Mouse (Mus musculus): Measurements from ENCODE around the gene Ttll10. TPM values are rescaled to one million over a fixed set of nuclear protein-coding genes. Genes with fewer than 3 reads are reported as not detected.

Gene Ttll10
- 2.0 and 2.7 TPM in 2 replicates for polyA plus RNA-seq (2015; fragmentation: Nextera tagmentation; extraction: Ambion mirVana)

DNA sequence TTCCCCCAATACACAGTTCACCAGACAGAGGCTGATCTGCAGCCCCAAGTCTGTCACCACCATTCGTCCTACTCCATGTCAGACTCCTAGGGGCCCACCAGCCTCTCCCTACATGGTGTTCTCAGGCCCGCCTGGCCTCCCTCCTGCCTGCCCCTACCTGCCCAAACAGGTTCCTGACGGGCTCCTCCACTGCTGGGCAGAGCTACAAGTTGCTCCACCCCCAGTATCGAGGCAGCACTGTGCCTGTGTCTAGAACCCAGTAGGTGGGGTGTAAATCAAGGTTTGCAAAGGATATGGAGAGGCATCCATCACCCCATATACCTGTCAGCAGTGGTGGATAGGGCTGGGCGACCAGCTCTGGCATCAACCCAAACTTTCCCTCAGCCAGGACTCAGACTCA lies at the start of gene Ttll10:
Gene Ttll10 (minus strand): TSS at position 154 of the 400 bp plus-strand sequence.
- 44% methylated on average over 5 of the region's 5 CpGs for WGBS
- Histone ChIP-seq H3K9ac (peak within 1 kb of the TSS; percentile 69), H3K9me3 (no peaks in the 10 kb centered on the region), H3K27ac (peak within 1 kb of the TSS; percentile 89), H3K4me2 (peak within 1 kb of the TSS; percentile 47), H3K4me3 (peak within 1 kb of the TSS; percentile 40), H3K36me3 (no peaks in the 10 kb centered on the region), H3K4me1 (no peaks in the 10 kb centered on the region), H3K27me3 (no peaks in the 10 kb centered on the region)
- peak; percentile 79 for ATAC-seq (ENCODE audit: insufficient number of reproducible peaks, insufficient read depth, low FRiP score, low TSS enrichment, low read depth)

DNA sequence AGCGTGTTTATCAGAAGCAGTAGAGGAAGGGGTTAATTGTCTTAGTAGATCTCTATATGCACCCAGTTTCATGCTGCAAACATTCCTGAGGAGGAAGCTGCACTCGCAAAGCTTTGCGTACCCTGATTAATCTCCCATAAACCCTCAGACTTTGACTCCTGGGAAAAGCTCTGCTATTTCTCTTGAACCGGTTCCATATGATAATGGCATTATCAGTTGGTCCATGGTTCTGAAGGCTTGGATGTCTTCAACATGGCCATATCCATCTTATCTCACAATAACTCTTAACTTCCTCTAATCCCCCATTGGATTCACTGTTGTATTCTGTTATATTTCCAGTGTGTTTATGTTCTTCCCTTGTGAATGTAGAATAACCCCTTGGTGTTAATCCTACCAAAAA lies 44.1 kb upstream of the Ttll10 start:
- Histone ChIP-seq H3K4me1 (no peaks in the 10 kb centered on the region), H3K9ac (no peak overlapping the region), H3K4me2 (no peak overlapping the region), H3K36me3 (no peaks in the 10 kb centered on the region), H3K27me3 (no peaks in the 10 kb centered on the region), H3K4me3 (no peak overlapping the region), H3K27ac (no peak overlapping the region), H3K9me3 (no peaks in the 10 kb centered on the region)
- 82% methylated on average over 4 of the region's 4 CpGs for WGBS
- ATAC-seq (ENCODE audit: insufficient number of reproducible peaks, insufficient read depth, low FRiP score, low TSS enrichment, low read depth), result no peak

DNA sequence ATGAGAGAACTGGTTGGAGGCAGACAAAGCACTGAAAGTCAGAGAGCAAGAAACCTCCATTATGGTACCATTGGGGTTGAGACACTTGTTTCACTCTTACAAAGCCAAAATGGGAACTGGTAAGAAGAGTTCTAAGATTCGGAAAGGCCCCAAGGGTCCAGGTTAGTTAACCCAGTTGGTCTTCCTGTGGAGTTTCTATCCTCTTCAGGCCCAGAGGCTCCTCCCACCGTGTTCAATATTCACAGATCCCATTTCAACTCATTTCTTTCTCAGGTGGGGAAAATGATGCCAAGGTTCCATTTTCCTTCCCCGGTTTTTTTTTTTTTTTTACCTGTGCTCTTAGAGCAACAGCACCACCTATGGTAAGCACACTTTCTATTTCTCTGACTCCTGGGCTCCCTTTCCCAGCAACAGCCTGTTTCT lies 42.3 kb upstream of the Ttll10 start:
- Histone ChIP-seq H3K9ac (no peak overlapping the region), H3K4me3 (no peak overlapping the region), H3K27me3 (no peaks in the 10 kb centered on the region), H3K9me3 (no peaks in the 10 kb centered on the region), H3K36me3 (no peaks in the 10 kb centered on the region), H3K27ac (no peak overlapping the region), H3K4me1 (no peaks in the 10 kb centered on the region), H3K4me2 (no peak overlapping the region)
- ATAC-seq (ENCODE audit: insufficient number of reproducible peaks, insufficient read depth, low FRiP score, low TSS enrichment, low read depth), result no peak
- 44% methylated on average over 3 of the region's 3 CpGs for WGBS

DNA sequence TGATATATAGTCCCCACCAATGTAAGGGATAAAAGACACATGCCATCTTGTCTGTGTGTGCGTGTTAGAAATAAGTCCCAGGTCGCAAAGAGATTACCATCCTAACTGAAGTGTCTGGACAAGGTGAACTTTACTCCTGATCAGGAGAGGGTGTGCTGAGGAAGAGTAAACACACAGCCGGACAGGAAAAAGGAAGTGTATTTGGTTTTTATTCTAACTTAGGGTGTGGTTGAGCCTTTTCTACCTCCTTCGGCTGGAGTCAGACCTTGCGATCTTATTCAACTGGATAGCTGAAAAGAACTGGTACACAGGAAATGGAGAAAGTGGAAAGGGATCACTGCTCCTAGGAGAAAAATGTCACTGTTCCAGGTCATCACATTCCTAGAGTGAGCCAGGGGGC lies 41.3 kb upstream of the Ttll10 start:
- Histone ChIP-seq H3K9me3 (no peaks in the 10 kb centered on the region), H3K27me3 (no peaks in the 10 kb centered on the region), H3K4me3 (no peak overlapping the region), H3K36me3 (no peaks in the 10 kb centered on the region), H3K4me1 (no peaks in the 10 kb centered on the region), H3K27ac (no peak overlapping the region), H3K9ac (no peak overlapping the region), H3K4me2 (no peak overlapping the region)
- ATAC-seq (ENCODE audit: insufficient number of reproducible peaks, insufficient read depth, low FRiP score, low TSS enrichment, low read depth), result no peak
- 87% methylated on average over 5 of the region's 5 CpGs for WGBS

DNA sequence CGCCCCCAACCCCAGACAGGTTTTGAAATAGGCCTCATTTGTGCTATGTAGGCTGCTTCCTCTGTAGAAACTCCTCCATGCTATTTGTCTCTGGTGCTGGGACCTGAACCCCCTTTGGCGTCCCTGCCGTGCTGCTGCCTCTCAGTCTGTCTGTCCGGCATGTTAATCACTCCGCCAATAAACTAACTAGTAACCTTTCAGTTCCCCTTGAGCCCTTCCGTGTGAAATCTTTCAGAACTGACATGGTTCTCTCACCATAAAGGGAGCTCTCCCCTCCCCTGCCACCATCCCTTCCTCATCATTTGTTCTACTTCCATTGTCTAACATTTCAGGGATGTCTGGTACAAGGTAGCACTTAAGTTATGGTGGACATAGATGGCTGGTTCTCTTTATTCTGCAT lies 40.2 kb upstream of the Ttll10 start:
- Histone ChIP-seq H3K4me3 (no peak overlapping the region), H3K36me3 (no peaks in the 10 kb centered on the region), H3K9ac (no peak overlapping the region), H3K4me2 (no peak overlapping the region), H3K27ac (no peak overlapping the region), H3K9me3 (no peaks in the 10 kb centered on the region), H3K27me3 (no peaks in the 10 kb centered on the region), H3K4me1 (no peaks in the 10 kb centered on the region)
- ATAC-seq (ENCODE audit: insufficient number of reproducible peaks, insufficient read depth, low FRiP score, low TSS enrichment, low read depth), result no peak
- WGBS, result 69% methylated on average over 6 of the region's 6 CpGs

DNA sequence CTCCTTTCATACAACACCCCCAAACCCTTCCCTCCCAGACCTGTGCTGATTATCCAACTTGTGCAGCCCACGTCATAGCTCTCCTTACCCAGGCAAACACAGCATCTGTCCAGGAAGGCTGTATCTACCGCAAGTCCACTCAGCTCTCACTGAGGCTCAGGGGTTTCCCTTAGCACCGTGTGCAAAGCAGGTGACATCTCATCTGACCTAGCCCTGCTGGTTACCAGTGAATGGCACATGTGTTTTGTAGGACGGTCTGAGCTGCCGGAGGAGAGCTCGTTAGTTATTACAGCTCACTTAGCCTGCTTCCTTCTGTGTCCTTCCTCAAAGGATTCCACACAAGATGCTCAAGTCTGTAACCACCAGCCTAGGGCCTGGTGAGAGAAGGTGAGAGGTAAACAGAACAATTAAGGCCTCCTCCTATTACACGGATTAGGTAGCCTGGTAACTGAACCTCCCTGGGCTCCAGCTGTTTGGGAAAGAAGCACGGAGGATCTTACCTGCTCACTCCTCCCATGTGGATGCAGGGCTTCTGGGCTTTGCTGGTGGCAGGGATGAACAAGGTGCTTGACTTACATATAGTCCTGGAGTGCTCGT lies 38.7 kb upstream of the Ttll10 start:
- 45% methylated on average over 9 of the region's 9 CpGs for WGBS
- Histone ChIP-seq H3K4me2 (no peak overlapping the region), H3K9me3 (no peaks in the 10 kb centered on the region), H3K27me3 (no peaks in the 10 kb centered on the region), H3K4me1 (no peaks in the 10 kb centered on the region), H3K36me3 (no peaks in the 10 kb centered on the region), H3K27ac (peak overlapping the region; percentile 33; the same call in 1 of the 2 replicates), H3K9ac (no peak overlapping the region), H3K4me3 (no peak overlapping the region)
- ATAC-seq (ENCODE audit: insufficient number of reproducible peaks, insufficient read depth, low FRiP score, low TSS enrichment, low read depth), result 0 out of 2 replicates have a peak, but pooled peaks have one; percentile 26

DNA sequence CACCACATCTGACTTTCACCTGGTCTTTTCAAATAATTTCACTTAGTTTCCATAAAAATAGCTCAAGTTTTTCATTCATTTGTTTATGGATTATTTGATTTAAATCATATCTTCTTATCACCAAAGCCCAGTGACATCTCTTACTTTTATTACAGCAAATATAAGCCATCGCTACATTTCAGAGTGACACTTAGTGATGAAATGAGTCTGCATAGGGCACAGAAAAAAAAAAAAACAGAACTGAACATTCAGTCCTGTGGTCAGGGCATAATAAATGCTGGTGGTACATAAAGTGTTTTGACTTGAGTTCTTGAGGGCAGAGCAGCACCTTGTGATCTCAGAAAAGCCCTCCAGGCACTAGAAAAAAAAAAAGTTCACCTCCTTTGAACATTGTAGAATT lies 37.0 kb upstream of the Ttll10 start:
- Histone ChIP-seq H3K4me1 (no peaks in the 10 kb centered on the region), H3K9ac (no peak overlapping the region), H3K4me2 (no peak overlapping the region), H3K4me3 (no peak overlapping the region), H3K27ac (no peak overlapping the region), H3K27me3 (no peaks in the 10 kb centered on the region), H3K9me3 (no peaks in the 10 kb centered on the region), H3K36me3 (no peaks in the 10 kb centered on the region)
- WGBS, result 96% methylated on average over 1 of the region's 1 CpGs
- no peak for ATAC-seq (ENCODE audit: insufficient number of reproducible peaks, insufficient read depth, low FRiP score, low TSS enrichment, low read depth)

DNA sequence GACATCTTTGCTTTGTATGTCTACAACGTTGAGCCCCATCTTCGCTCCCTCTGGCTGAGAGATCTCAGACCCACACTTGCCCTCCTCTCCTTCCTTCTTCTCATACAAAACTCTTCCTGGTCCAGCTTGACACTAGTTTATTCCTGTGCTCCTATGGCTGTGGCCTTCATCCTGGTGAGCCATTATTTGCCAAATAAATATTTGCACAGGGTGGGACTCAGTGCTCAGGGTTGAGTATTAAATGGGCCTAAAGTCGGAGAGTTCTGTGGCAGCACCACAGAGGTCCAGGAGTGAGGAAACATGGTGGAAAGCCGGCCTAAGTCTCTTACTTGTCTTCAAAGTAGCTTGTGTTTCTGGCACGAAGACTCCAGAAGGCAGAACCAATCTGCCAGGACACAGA lies 34.5 kb upstream of the Ttll10 start:
- Histone ChIP-seq H3K27me3 (no peaks in the 10 kb centered on the region), H3K9ac (no peak overlapping the region), H3K4me3 (no peak overlapping the region), H3K9me3 (no peaks in the 10 kb centered on the region), H3K36me3 (no peaks in the 10 kb centered on the region), H3K4me1 (no peaks in the 10 kb centered on the region), H3K4me2 (no peak overlapping the region), H3K27ac (no peak overlapping the region)
- 82% methylated on average over 5 of the region's 5 CpGs for WGBS
- no peak for ATAC-seq (ENCODE audit: insufficient number of reproducible peaks, insufficient read depth, low FRiP score, low TSS enrichment, low read depth)

DNA sequence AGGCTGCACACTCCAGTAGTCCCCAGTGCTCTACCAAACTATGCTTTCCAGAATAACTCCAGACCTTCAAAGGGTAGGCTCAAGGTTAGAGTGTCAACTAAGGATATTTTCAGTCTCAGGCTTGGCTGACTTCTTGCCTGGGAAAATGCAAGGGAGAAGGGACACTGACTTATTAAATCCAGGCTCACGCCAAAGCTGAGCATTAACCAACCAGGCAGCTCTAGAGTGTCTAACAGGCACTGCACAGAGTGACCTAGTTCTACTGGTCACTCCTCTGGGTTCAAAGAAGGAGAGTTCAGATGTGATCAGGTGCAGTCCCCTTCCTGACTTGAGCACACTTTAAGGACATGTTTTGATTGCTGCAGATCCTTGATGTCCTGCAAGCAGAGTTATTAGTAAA lies 33.6 kb upstream of the Ttll10 start:
- no peaks in the 10 kb centered on the region for H3K9me3 ChIP-seq
- H3K4me1 ChIP-seq, result no peaks in the 10 kb centered on the region
- H3K4me3 ChIP-seq, result no peak overlapping the region
- ATAC-seq (ENCODE audit: insufficient number of reproducible peaks, insufficient read depth, low FRiP score, low TSS enrichment, low read depth), result no peak
- H3K9ac ChIP-seq, result no peak overlapping the region
- H3K36me3 ChIP-seq, result no peaks in the 10 kb centered on the region
- H3K27me3 ChIP-seq, result no peaks in the 10 kb centered on the region
- no peak overlapping the region for H3K27ac ChIP-seq
- WGBS, result 81% methylated on average over 1 of the region's 1 CpGs
- H3K4me2 ChIP-seq, result no peak overlapping the region

DNA sequence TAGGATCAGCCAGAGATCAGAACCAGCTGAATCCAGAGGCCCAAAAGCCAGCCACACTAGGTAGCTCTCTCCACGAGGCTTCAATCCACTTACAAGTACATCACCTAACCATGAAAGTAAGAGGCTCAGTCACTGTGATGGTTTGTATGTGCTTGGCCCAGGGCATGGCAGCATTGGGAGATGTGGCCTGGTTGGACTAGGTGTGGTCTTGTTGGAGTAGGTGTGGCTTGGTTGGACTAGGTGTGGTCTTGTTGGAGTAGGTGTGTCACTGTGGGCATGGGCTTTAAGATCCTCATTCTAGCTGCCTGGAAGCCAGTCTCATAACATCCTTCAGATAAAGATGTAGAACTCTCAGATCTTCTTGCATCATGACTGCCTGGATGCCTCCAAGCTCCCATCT lies 32.0 kb upstream of the Ttll10 start:
- H3K4me1 ChIP-seq, result no peaks in the 10 kb centered on the region
- no peaks in the 10 kb centered on the region for H3K27me3 ChIP-seq
- WGBS, result 70% methylated on average over 1 of the region's 1 CpGs
- no peak overlapping the region for H3K4me2 ChIP-seq
- no peaks in the 10 kb centered on the region for H3K36me3 ChIP-seq
- no peak overlapping the region for H3K27ac ChIP-seq
- H3K4me3 ChIP-seq, result no peak overlapping the region
- H3K9ac ChIP-seq, result no peak overlapping the region
- H3K9me3 ChIP-seq, result no peaks in the 10 kb centered on the region
- no peak for ATAC-seq (ENCODE audit: insufficient number of reproducible peaks, insufficient read depth, low FRiP score, low TSS enrichment, low read depth)

DNA sequence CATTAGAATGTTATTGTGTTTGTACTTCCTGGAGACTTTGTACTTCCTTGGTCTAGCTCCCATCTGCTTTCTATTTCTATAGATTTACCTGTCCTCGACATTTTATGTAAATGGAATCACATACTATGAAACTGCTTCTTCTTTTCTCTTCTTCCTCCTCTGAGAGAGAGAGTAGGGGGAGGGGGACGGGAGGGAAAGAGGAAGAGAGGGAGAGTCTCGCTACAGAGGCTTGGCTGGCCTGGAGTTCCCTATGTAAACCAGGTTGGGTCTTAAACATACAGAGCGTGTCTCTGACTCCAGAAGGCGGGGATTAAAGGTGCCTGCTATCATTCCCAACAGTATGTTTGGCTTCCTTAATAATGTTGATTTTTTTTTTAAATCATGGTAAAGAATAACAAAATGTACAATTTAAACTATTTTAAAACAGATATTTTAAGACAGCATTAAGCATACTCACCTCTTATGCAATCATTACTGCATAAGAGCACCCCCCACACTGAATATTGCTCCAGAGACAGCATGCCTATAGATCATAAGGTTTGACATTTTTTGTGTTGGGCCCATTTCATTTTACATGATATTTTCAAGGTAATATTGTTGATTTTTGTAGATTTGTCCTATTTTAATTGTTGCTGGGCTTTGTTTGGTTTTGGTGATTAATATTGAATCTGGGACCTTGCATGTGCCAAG lies 28.3 kb upstream of the Ttll10 start:
- ATAC-seq (ENCODE audit: insufficient number of reproducible peaks, insufficient read depth, low FRiP score, low TSS enrichment, low read depth), result no peak
- no peak overlapping the region for H3K27ac ChIP-seq
- no peak overlapping the region for H3K4me3 ChIP-seq
- no peak overlapping the region for H3K4me2 ChIP-seq
- 38% methylated on average over 5 of the region's 5 CpGs for WGBS
- no peaks in the 10 kb centered on the region for H3K27me3 ChIP-seq
- no peak overlapping the region for H3K9ac ChIP-seq
- no peaks in the 10 kb centered on the region for H3K9me3 ChIP-seq
- H3K4me1 ChIP-seq, result peaks cover 3% of the 10 kb centered on the region; the same call in 1 of the 2 replicates
- no peaks in the 10 kb centered on the region for H3K36me3 ChIP-seq

DNA sequence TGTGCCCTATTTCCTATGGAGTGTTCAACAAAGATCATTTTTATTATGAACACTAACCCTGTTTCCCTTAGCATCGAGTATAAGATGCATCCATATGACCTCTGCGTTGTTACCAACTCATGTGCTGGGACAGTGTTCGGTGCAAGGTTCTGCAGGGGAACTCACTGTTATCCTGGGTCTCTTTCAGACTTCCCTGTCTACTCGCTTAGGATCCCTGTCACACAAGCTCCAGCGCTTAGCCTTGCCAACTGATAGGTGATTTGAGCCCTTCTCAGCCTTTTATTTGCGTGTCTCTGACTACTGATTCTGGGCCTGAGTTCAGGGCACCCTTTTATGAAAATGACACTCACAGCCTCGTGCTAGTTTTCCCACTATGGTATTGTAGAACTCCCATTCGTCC lies 26.0 kb upstream of the Ttll10 start:
- Histone ChIP-seq H3K9me3 (no peaks in the 10 kb centered on the region), H3K4me3 (no peak overlapping the region), H3K27ac (no peak overlapping the region), H3K36me3 (no peaks in the 10 kb centered on the region), H3K27me3 (no peaks in the 10 kb centered on the region), H3K4me1 (peaks cover 6% of the 10 kb centered on the region; the same call in 1 of the 2 replicates), H3K4me2 (no peak overlapping the region), H3K9ac (no peak overlapping the region)
- 86% methylated on average over 8 of the region's 8 CpGs for WGBS
- no peak for ATAC-seq (ENCODE audit: insufficient number of reproducible peaks, insufficient read depth, low FRiP score, low TSS enrichment, low read depth)

Data from embryonic facial prominence, embryonic 13.5 days (tissue).